Mouse (Mus musculus) 3134 (cell line): Measurements from ENCODE around the gene Ifit1bl1.
A peak's percentile ranks its signal among the peaks of the same experiment; 100 is the strongest.

Experiments
- DNase-seq: peaks from one replicate; pipeline ENCODE4 v3.0.0-alpha.2; 2011; ENCODE audit warnings: low spot score; ENCODE audit not compliant: insufficient read length; ENCODE audit errors: extremely low read depth

Ifit1bl1 gene

GRCm38 (mm10) chr19:34550205-34550533 is 51.6 kb downstream of the Ifit1bl1 start:
- DNase-seq: no peak

DNA sequence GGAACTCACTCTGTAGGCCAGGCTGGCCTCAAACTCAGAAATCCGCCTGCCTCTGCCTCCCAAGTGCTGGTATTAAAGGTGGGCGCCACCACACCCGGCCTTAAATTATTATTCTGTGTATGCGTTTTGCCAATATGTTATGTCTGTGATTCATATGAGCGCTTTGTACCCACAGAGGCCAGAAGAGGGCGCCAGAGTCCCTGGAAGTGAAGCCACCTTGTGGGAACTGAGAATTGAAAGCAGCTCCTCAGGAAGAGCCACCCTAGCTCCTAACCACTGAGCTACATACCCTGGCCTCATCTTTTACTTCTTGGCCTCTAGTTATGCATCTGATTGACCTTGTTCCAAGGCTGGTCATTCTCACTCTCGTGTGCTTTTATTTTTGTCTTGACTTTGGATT is 53.8 kb downstream of the Ifit1bl1 start:
- DNase-seq: peak; percentile 45

DNA sequence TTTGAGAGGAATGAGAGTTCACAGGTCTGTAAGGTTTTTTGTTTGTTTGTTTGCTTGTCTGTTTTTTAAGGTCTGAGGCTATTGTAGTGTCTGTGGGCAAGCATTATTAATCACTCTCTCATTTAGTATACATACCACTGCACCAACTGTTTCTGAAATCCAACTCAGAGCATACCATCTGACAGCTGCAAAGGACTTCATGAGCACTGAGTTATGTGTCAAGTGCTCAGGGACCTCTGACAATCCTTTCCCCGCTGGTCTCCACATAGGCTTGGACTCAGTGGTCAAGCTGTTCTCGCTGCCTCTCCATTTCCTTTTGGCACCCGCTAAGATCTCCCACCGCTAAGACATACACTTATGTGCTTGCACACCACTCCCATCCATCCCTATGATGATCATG is 55.5 kb downstream of the Ifit1bl1 start:
- no peak for DNase-seq
